Mouse (Mus musculus): ENCODE measurements at regions not wholly inside any gene's neighbourhood (a gene's known extent, or its start where the extent isn't known, plus 50 kb on each side); places are given as distances from the start of the nearest gene placed in this dataset.

DNA sequence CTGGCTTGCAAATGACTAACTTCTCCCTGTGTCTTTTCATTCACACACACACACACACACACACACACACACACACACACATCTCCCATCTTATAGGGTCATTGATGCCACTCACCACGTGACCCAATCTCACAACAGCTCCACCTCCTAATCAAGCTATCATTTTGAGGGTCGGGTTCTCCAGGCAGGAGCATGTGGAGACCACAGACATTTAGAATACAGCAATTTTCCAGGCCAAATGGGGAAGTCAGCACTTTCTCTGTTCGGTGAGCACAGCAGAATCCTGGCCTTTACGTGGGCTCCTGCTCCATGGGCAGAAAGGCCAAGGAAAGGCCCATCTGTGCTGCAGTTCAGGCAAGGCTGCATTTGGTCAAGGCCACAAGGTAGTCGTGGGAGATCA is 143.8 kb upstream of the Atp6ap2 start:
- no peak for TF ChIP-seq CTCF (IDR thresholded peaks at IDR 0.05; ENCODE audit: control insufficient read depth, insufficient read depth, insufficient read length)
- no peak for TF ChIP-seq CEBPB (IDR thresholded peaks at IDR 0.05; ENCODE audit: low read depth)
- TF ChIP-seq MYOD1 (IDR thresholded peaks at IDR 0.05; ENCODE audit: control insufficient read depth, insufficient read length, low read depth) = no peak

All from C2C12 (cell line).